Mouse (Mus musculus): ENCODE results near the gene Smyd4. TPM values are rescaled to one million over a fixed set of nuclear protein-coding genes. Genes with fewer than 3 reads are reported as not detected.

Gene Smyd4
- total RNA-seq, 2 experiments from 2014 or later, result 2.0 to 3.1 TPM

DNA sequence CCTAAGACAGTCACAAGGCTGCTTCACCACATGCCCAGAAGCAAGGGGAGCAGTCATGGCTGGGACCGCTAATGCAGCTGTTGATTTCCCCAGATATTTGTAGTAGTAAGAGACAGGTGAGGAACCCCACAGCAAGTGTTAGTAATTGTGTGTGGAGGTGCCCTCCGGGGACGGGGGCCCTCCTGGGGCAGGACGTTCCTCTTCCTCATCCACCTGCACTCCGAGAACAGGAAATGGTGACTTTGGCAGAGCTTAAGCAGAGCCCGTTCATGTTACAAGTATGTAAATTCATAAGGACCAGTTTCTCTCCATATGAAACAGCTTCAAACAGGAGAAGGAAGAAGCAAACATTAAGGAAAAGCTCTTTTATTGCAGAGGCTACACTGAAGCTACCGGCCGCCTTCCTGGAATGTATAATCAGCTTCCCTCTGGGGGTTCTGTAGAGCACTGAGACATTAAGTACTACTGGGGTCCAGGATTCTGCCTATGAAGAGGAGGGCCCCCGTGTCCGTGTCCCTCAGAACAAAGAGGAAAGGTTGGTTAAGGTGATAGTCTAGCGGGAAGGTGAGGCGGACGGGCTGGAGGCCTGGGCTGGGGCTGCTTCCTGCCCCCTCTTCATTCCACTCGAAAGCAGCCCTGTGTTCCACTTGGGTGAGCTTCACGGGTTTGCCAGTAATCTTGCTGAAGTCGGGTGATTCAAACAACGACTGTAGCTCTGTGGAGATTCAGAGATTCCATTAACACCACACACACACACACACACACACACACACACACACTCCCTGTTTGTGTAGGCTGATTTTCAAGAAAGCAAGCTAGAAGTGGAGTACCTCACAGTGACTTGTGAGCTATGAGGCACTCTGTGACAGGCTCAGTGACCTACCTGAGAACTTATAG, 61.7 kb downstream of the Smyd4 start:
- intact Hi-C loops (cut with DNase I), result no loop called here
- DNase-seq, result no peak

DNA sequence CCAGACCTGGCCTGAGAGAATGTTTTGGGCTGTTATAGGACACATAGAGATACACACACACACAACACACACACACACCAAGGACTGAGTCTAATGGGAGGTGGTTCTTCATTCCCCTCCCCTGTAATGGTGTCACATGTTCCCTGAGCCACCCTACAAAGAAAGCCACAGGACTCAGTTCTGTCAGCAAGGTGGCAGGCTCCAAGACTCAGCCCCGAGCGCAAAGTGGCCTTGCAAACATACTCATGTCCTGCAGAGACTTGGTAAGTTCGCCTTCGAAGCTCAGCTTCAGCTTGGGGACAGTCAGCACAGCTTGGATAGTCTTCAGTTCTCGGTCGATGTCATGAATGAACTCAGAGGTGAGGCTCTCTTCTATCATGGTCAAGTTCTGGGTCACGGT, 62.4 kb downstream of the Smyd4 start:
- intact Hi-C loops (cut with DNase I), result no loop called here
- no peak for DNase-seq

DNA sequence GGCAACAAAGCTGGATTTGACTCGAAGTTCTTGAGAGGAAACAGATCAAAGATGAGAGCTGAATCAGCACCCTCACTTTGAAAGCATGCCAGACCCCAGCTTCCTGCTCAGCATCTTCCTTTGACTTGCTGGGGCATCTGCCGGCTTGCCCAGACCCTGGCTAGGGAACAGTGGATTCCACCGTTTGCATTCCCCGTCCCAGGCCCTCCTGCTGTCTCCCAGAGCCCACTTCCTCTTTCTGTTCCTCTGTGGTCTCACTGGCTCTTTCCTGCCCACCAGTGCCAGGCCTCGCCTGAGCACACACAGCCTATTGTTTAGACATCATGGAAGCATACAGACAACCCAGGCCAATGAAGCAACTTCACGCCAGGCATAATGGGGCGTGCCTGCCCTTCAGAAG, 66.9 kb downstream of the Smyd4 start:
- intact Hi-C loops (cut with DNase I), result no loop called here
- DNase-seq, result no peak

DNA sequence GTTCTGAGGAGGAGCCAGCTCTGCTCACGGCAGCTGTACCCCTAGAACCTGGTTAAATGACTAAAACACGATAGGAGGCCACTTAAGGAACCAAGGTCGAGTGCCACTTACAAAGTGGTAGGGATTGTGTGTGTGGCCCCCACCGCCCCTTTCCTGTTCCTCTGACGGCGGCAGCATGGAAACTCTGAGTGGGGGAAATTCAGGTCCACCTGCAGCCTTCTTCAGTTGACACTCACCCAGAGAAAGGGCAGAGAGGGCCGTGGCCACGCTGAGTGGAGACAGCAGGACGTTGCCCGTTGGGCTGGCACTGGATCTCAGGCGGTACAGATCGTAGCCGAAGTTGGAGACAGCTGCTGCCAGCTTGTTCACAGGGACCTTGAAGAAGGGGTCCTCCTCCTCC, 67.8 kb downstream of the Smyd4 start:
- intact Hi-C loops (cut with DNase I), result no loop called here

DNA sequence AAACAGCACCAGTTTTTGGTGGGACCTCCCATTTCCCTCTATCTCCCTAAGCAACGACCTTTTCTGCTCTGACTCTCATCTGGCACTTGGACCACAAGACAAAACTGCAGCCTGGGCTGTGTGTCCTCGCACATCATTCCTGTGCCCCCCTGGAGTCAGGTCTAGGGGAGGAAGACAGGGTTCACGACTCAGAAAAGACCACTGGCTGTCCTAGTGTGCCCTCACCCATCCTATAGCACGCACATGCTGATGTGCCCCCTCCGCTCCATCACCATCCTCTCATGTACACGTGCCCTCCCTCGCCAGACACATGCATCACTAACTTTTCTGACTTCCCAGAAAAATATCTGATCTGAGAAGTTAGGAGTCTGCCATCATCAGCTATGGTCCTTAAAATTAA, 71.8 kb downstream of the Smyd4 start:
- DNase-seq, result no peak
- intact Hi-C loops (cut with DNase I), result no loop called here

More for the DNA sequence above, 67.8 kb downstream of the Smyd4 start:
- no peak for DNase-seq

DNA sequence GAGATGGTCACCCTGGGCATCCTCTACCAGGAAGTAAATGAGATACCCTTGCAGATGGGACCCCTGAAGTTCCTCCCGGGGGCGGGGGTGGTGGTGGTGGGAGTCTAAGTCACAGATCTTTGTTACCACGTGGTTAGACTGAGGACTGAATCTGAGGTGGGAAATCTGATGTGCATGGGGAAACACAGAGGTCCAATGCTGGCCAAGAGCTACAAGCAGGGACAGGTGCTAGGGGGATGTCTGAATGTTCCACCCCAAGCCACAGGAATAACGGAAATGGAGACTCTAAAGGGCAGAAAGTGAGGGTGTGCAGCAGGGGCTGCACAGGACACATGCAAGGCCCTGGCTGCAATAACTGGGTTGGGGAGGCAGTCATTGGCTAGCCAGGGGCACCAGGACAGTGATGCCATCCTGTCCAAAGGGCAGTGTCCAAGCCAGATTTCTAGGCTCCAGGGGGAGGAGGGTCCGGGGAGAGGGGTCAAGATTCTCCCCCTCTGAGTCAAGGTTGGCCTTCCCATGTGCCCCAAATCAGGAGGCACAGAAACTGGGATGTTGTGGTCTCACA, 72.7 kb downstream of the Smyd4 start:
- intact Hi-C loops (cut with DNase I), result no loop called here
- DNase-seq, result no peak

DNA sequence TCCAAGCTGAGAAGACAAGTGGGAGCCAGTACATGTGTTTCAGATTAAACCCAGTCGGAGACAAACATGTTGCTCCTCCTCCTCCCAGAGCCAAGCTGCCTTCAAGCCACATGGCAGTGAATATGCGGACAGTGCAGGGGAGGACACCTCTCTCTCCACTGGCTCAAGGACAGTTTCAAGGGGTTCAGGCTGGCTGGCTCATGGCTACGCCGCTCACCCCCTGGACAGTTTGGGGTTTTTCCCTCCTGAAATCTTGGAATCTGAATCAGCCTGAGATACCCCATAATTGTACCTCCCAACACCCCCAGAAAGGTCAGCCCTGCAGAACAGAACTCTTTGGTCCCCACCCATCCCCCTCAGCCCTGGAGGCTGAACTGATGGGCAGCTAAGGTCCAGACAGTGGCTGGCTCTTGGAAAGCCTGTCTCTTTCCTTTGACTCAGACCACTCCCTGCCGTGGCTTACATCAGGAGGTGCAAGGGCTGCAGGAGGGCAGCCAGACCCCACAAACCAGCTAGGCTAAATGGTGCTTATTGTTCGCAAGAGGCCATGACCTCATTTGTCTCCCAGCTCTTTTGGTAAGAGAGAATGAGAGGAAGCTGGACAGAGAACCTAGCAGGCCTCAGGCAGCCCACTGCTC, 73.3 kb downstream of the Smyd4 start:
- intact Hi-C loops (cut with DNase I), result no loop called here
- peak; percentile 35 to 49 for DNase-seq

DNA sequence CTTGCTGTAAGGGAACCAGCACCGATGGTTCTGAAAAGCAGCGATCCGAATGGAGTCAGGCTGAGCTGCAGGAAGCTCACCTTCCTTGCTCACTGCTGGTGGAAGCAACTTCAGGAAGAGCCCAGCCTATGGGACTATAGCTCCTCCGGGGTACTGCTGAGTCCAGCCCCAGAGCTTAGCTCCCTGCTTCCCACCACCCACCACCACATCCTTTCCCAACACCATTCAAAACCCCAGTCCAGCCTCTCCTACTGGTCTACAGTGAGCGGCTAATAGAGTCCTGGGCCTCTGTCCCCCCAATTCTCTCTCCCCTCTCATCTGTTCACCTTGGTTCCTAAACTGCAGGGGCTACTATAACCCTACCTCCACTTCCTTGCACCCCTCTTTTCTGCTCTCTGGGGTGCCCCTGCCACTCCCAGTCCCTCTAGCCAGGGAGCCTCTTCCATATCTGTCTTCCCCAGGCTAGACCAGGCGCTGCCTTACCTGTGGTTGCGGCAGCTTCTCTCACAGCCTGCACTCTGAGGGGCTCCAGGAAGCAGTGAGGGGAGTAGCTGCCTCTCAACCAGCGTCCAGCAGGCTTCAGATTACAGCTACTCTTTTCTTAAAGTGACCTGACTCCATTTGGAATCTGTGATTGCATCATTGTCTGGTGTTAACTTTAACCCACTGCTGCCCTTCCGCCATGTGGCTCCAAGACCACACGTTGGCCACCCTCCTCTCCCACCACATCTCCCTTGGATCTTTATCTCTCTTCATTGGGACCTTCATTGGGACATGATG, 74.0 kb downstream of the Smyd4 start, which contains the start of gene Serpinf1:
Serpinf1 (minus strand) TSS at position 689 of the 780 bp plus-strand sequence.
- intact Hi-C loops (cut with DNase I), result no loop called here
- no peak for DNase-seq

DNA sequence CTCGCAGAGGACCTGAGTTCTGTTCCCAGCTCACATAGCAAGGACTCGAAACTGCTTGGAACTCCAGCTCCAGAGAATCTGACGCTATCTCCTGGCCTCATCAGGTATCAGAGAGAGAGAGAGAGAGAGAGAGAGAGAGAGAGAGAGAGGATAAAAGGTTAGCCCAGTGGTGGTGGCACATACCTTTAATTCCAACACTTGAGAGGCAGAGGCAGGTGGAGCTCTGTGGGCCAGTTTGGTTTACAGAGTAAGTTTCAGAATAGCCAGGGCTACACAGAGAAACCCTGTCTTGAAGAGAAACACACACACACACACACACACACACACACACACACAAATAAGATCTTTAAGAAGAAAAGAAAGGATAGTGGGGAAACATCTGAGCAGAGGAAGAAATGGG, 74.9 kb downstream of the Smyd4 start:
- intact Hi-C loops (cut with DNase I), result no loop called here
- DNase-seq, result no peak

DNA sequence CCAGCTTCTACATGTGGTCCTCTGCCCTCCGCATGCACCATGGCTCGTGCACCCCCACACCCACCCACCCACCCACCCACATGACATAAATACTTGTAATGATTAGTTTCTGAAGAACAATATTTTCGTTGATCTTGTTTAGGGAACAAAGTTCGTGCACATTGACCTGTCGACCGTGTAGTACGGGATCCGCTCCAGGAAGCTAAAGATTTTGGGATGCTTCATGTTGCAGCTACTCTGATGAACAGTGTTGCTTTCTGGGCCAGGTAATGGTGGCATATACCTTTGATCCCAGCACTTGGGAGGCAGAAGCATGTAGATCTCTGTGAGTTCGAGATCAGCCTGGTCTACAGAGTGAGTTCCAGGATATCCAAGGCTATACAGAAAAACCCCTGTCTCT, 75.8 kb downstream of the Smyd4 start:
- intact Hi-C loops (cut with DNase I), result no loop called here
- DNase-seq, result no peak

DNA sequence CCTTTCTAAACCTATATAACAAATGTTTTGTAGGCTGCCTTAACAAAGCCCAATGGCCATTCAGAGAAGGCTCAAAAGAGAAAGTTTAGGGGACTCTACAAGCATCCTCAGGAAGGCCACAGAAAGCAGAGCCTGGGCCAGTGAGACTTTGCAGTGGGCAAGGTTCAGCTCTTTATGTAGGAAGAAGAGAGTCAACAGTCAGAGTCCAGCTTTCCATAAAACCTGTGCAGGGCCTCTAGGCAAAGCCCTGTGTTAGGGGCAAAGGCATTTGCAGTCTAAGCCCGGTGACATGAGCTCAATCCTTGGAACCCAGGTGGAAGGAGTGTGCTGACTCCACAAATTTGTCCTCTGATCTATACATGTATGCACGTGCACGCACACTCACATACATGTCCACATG, 76.2 kb downstream of the Smyd4 start:
- intact Hi-C loops (cut with DNase I), result no loop called here
- no peak for DNase-seq

DNA sequence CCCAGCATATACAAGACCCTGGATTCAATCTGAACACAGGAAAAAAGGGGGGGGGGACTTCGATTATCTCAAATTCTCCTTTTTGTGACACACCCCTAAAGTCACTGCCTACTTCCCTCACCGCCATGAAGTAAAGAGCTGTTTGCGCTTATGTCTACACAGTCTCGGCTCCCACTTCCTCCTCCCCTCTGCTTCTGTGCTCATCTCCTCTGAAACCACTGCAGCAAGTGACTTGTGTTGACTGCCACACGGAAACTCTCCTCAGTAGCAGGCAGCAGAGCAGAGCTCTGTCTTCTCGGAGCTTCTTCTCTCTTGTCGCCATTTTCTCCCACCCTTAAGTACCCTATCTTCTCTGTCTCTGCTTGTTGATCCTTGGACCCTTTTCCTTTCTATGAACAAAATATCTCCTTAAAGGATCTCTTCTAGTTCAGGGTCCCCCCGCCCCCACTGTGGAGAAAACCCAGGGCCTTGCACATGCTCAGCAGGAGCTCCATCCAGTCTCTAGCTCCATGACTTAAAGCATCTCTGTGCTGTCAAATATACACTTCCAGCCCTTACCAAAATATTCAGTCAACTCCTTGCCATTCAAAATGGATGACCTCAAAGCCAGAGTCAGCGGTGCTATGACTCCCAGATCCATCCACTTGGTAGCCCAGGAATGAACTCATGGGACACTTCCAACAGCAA, 80.9 kb downstream of the Smyd4 start:
- intact Hi-C loops (cut with DNase I), result no loop called here

DNA sequence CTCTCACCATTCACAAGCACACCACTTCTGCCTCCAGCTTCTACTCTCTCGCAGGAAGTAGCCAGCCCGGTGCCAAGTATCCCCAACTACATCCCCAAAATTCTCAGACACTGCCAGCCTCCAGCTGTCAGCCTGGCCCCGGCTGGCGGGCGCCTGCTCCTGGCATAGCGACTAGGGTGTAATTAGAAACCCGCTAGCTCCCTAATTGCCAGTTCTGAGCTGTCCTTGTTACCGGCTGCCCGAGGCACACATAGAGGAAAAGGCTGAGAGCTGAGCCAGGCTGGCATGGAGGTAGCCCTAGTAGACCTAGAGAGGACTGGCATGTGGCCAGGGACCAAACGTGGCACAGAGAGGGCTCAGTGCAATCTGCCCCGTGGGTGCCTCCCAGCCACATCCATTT, 83.1 kb downstream of the Smyd4 start:
- peak; percentile 62 to 74 for DNase-seq
- intact Hi-C loops (cut with DNase I), result no loop called here

More for the DNA sequence above, 80.9 kb downstream of the Smyd4 start:
- no peak for DNase-seq

DNA sequence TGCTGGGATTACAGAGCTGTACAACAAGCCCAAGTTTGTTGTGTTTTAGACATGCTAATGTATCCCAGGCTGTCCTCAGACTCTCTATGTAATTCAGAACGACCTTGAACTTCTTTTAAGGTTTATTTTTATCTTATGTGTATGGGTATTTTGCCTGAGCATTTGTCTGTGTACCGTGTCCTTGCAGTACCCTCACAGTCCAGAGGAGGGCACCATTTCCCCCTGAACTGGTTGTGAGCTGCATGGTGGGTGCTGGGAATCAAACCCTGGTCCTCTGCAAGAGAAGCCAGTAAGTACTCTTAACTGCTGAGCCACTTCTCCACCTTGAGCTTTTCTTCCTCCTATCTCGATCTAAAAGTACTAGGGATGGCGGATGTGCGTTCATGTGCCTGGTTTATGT, 85.9 kb downstream of the Smyd4 start:
- intact Hi-C loops (cut with DNase I), result no loop called here
- DNase-seq, result no peak

DNA sequence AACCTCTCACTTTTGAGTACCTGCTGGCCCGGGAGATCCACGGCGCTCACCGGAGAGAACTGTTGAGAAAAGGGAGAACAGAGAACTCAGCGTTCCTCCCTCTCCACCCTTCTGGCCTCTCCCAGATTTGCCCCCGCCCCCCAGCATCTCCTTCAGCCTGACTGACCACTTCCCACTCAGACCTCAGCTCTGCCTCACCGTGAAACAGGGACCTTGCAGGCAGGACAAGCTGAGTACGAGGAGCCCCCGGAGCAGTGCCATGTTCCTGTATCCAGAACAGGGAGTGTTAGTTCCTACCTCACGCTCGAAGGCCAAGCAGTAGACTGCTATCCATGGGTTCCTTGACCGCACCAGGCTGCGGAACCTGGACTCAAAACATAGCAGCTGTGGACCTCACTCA, 90.0 kb downstream of the Smyd4 start:
- intact Hi-C loops (cut with DNase I), result no loop called here
- no peak for DNase-seq

DNA sequence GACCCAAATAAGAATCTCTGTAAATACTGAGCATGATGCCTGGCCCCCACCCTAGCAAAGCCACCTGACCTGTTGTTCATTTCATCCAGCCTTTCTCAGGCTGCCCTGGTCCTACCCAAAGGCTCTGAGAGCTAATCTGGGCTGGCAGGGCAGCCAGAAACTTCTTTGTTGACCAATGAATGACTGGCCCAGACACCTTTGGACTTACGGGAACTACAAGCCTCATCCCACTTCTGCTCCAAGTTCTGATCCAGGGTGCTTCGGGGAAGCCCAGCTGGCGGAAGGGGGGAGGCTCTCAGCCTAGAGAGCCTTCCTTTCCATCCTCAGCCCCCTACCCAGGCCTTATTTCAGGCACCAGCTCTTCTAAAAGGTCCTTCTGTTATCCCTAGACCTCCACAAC, 90.6 kb downstream of the Smyd4 start:
- DNase-seq, result no peak
- intact Hi-C loops (cut with DNase I), result no loop called here

DNA sequence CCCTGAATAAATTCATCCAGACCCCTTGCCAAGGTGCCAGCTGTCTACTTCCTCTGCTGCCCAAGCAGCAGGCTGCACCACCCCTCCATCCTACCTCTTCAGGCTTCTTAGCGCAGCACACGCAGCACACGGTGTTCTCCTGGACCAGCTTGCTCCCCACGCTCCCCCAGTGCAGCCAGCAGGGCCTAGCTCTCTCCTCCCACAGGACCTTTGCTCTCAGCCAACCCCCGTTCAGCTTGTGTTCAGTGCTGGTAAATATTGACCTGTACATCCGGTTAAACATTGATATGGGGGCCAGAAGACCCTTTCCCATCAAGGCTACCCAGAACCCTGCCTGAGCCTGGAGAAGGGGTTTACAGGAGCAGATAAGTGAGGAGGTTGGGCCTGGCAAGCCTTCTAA, 91.1 kb downstream of the Smyd4 start, which contains the start of gene Serpinf2:
Serpinf2 (minus strand) TSS at position 229 of the 400 bp plus-strand sequence.
- no peak for DNase-seq
- intact Hi-C loops (cut with DNase I), result no loop called here

DNA sequence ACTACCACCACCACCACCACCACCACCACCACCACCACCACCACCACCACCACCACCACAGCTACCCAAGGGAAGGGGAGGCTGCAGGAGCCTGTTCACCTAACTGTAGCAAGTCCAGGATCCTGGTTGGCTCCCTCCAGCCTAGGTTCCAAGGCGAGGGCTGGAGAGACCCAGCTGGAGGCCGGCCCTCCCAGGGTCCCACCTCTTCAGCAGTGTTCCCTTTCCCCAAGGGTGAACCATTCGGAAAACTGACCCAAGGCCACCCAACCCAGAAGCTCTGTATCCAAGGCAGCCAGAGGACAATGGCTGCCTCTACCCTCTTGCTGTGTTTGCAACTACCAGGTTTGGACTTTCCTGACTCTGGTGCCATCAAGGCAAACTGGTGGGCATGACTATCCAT, 91.7 kb downstream of the Smyd4 start:
- intact Hi-C loops (cut with DNase I), result no loop called here
- DNase-seq, result no peak

DNA sequence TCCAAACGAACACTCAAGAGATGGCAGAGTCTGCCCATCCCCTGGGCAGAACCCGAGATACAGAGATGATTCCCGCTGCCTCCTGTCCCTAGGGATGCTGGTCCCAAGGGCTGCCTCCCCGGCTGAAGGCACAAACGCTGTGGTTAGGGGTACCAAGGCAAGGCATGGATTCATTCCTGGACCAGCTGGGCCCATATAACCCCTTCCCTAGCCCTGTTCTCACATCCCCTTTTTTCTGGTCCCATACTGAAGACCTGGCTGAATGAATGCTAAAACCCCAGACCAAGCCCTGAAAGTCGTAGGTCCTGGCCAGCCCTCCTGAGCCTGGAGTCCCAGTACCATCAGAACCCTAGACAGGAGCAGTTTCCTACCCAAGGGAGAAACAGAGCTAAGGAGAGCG, 92.8 kb downstream of the Smyd4 start:
- DNase-seq, result no peak
- intact Hi-C loops (cut with DNase I), result no loop called here

DNA sequence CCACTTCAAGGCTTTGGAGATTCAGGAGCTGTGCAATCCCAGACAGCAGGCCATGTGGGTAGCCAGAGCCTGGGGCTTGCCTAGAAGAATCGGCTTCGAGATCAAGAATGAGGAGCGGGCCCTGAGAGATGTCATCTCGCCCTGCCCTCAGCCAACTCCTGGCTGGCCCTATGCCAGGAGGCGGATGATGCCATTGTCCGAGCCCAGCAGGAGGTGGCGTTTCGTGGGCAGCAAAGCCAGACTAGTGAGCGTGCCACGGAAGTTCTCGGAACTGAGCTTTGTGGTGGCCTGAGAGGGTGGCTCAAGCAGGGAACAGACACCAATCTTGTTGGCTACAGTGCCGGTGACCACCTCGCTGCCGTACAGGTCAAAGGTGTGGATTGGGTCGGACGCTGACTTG, 93.4 kb downstream of the Smyd4 start:
- no peak for DNase-seq
- intact Hi-C loops (cut with DNase I), result no loop called here

Data from gastrocnemius, postnatal 36 days (tissue).